Mouse (Mus musculus) gastrocnemius, postnatal 10 days (tissue): Measurements from ENCODE around the gene Cherp. TPM values are rescaled to one million over a fixed set of nuclear protein-coding genes. Genes with fewer than 3 reads are reported as not detected.

Experiments used
- DNase-seq: peaks from one replicate; pipeline ENCODE4 v3.0.0; 2021; ENCODE audit warnings: mixed read lengths
- microRNA-seq, 2 experiments: library from miRNA; unstranded; fragments of <30 nt; microRNA quantifications; one replicate each; pipeline ENCODE4 v1.2.0; 2021
- total RNA-seq, 2 experiments: library from RNA; stranded (reverse); gene quantifications; 2 replicates each; pipeline ENCODE4 v1.2.3; 2021

The Cherp gene
- total RNA-seq, 2 experiments from 2014 or later: 27.5 to 38.9 TPM

DNA sequence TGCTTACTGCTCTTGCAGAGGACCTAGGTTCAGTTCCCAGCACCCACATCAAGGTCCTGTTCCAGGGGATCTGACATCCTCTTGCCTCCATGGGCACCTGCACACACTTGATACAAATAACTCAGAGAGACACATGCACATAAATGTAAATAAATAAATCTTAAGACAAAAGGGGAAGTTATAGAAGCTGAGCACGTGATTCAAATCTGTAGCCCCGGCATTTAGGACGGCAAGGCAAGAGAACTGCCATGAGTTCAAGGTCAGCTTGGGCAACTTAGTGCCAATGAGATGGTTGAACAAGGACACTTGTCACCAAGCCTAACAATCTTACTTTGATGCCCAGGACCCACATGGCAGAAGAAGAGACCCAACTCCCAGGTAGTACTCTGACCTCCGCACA, 57.0 kb downstream of the Cherp start:
- DNase-seq: no peak

- DNase-seq: no peak
Measured at GRCm38 (mm10) chr8:72415252-72415651, 59.8 kb downstream of the Cherp start.

- DNase-seq: no peak
Measured at GRCm38 (mm10) chr8:72413839-72414238, 61.2 kb downstream of the Cherp start.

Small RNA genes within 50 kb of the gene (microRNA-seq; reads per million reads assigned to microRNA genes)
- 0.32 to 1.3 reads per million in 2 experiments for gene Mir7068

Other genes with a start within 250 kb of the Cherp start
- gene Ap1m1, start 235.2 kb downstream of the Cherp start, total RNA-seq: 10 to 100 TPM; 28.7 to 35.9 TPM
- 10 to 100 TPM; 14.2 to 15.8 TPM for gene Gm10282, start 170.0 kb downstream of the Cherp start, total RNA-seq
- gene Klf2, start 156.2 kb downstream of the Cherp start, total RNA-seq: 10 to 100 TPM; 25.2 to 31.9 TPM
- 10 to 100 TPM; 27.4 to 38.7 TPM for gene Eps15l1, start 53.8 kb downstream of the Cherp start, total RNA-seq
- gene Calr3, start 31.4 kb downstream of the Cherp start, total RNA-seq: 1 to 10 TPM; 1.7 to 1.8 TPM
- 1 to 10 TPM; 3.6 to 5.6 TPM for gene 1700030K09Rik, start 31.3 kb downstream of the Cherp start, total RNA-seq
- gene Slc35e1, start 17.4 kb upstream of the Cherp start, total RNA-seq: 10 to 100 TPM; 23.3 to 25.3 TPM
- 1 to 10 TPM; 7.0 to 9.3 TPM for gene Med26, start 73.0 kb upstream of the Cherp start, total RNA-seq
- gene Smim7, start 95.9 kb upstream of the Cherp start, total RNA-seq: 100 to 1,000 TPM in 1 of 2 experiments, 10 to 100 TPM in 1; 89.9 to 102 TPM
- gene Tmem38a, start 96.8 kb upstream of the Cherp start, total RNA-seq: 100 to 1,000 TPM; 824 to 997 TPM
- gene Nwd1, start 171.5 kb upstream of the Cherp start, total RNA-seq: 1 to 10 TPM; 1.0 to 1.2 TPM
- 10 to 100 TPM; 78.2 to 80.8 TPM for gene Sin3b, start 248.1 kb upstream of the Cherp start, total RNA-seq